Mouse (Mus musculus): ENCODE results near the gene Tnxb.

Gene Tnxb

GRCm38 (mm10) chr17:34670235-34670634, at the start of gene Tnxb:
Tnxb (plus strand) TSS chr17:34670535.
- DNase-seq (ENCODE audit: low spot score) = no peak

GRCm38 (mm10) chr17:34621006-34621405, 49.3 kb upstream of the Tnxb start:
- DNase-seq (ENCODE audit: low spot score) = no peak

- DNase-seq (ENCODE audit: low spot score) = no peak
Measured at GRCm38 (mm10) chr17:34623161-34623560, 47.2 kb upstream of the Tnxb start.

- DNase-seq (ENCODE audit: low spot score) = no peak
Measured at GRCm38 (mm10) chr17:34624981-34625380, 45.4 kb upstream of the Tnxb start.

- no peak for DNase-seq (ENCODE audit: low spot score)
Measured at GRCm38 (mm10) chr17:34626062-34626772, 44.1 kb upstream of the Tnxb start.

- no peak for DNase-seq (ENCODE audit: low spot score)
Measured at GRCm38 (mm10) chr17:34626773-34627092, 43.6 kb upstream of the Tnxb start.

GRCm38 (mm10) chr17:34627093-34627942, 43.0 kb upstream of the Tnxb start:
- peak; percentile 84 for DNase-seq (ENCODE audit: low spot score)

- DNase-seq (ENCODE audit: low spot score) = no peak
Measured at GRCm38 (mm10) chr17:34627943-34628643, 42.2 kb upstream of the Tnxb start, which contains the start of gene Ppt2. Ppt2 (minus strand) TSS chr17:34628510.

GRCm38 (mm10) chr17:34628644-34628967, 41.7 kb upstream of the Tnxb start:
- DNase-seq (ENCODE audit: low spot score) = no peak

GRCm38 (mm10) chr17:34629221-34629751, 41.0 kb upstream of the Tnxb start, which contains the start of gene Prrt1:
Prrt1 (plus strand) TSS chr17:34629533.
- DNase-seq (ENCODE audit: low spot score) = no peak

- DNase-seq (ENCODE audit: low spot score) = no peak
Measured at GRCm38 (mm10) chr17:34629796-34630603, 40.3 kb upstream of the Tnxb start.

- no peak for DNase-seq (ENCODE audit: low spot score)
Measured at GRCm38 (mm10) chr17:34630761-34631301, 39.5 kb upstream of the Tnxb start.

- no peak for DNase-seq (ENCODE audit: low spot score)
Measured at GRCm38 (mm10) chr17:34631647-34632046, 38.7 kb upstream of the Tnxb start.

- peak; percentile 77 for DNase-seq (ENCODE audit: low spot score)
Measured at GRCm38 (mm10) chr17:34632261-34632691, 38.1 kb upstream of the Tnxb start.

- no peak for DNase-seq (ENCODE audit: low spot score)
Measured at GRCm38 (mm10) chr17:34635671-34636070, 34.7 kb upstream of the Tnxb start.

GRCm38 (mm10) chr17:34637459-34637858, 32.9 kb upstream of the Tnxb start:
- DNase-seq (ENCODE audit: low spot score) = no peak

- DNase-seq (ENCODE audit: low spot score) = no peak
Measured at GRCm38 (mm10) chr17:34639461-34640255, 30.7 kb upstream of the Tnxb start.

- peak; percentile 52 for DNase-seq (ENCODE audit: low spot score)
Measured at GRCm38 (mm10) chr17:34640778-34641601, 29.3 kb upstream of the Tnxb start.

GRCm38 (mm10) chr17:34641945-34642344, 28.4 kb upstream of the Tnxb start:
- no peak for DNase-seq (ENCODE audit: low spot score)

- DNase-seq (ENCODE audit: low spot score) = no peak
Measured at GRCm38 (mm10) chr17:34643379-34643778, 27.0 kb upstream of the Tnxb start.

All from ovary, adult 18-20 months (tissue).